Mouse (Mus musculus): ENCODE measurements at regions not wholly inside any gene's neighbourhood (a gene's known extent, or its start where the extent isn't known, plus 50 kb on each side); places are given as distances from the start of the nearest gene placed in this dataset.
"Not testable (repeated sequence)": the region's sequence is repeated elsewhere in the genome, so short reads cannot be mapped to it uniquely, and the experiment has no call there.

- H3K36me3 ChIP-seq, result no peaks in the 10 kb centered on the region
- no peak overlapping the region for H3K4me3 ChIP-seq (replicated peaks)
- no peaks in the 10 kb centered on the region for H3K4me1 ChIP-seq
- no peaks in the 10 kb centered on the region for H3K27me3 ChIP-seq
- ATAC-seq (replicated peaks; ENCODE audit: low FRiP score), result no peak
- H3K27ac ChIP-seq, result no peak overlapping the region
- H3K9ac ChIP-seq, result no peak overlapping the region
- 75% methylated on average over 6 of the region's 6 CpGs for WGBS
- H3K9me3 ChIP-seq (replicated peaks), result no peaks in the 10 kb centered on the region
- H3K4me2 ChIP-seq, result no peak overlapping the region
Measured at GRCm38 (mm10) chr10:118960076-118960475, 90.1 kb upstream of the Dyrk2 start.

- 83% methylated on average over 8 of the region's 8 CpGs for WGBS
Measured at GRCm38 (mm10) chr10:118959623-118960022, 89.6 kb upstream of the Dyrk2 start.

GRCm38 (mm10) chr10:118956352-118956751, 86.3 kb upstream of the Dyrk2 start:
- WGBS, result 80% methylated on average over 9 of the region's 9 CpGs
- Histone ChIP-seq H3K9me3 (replicated peaks) (no peaks in the 10 kb centered on the region), H3K27me3 (no peaks in the 10 kb centered on the region), H3K4me2 (no peak overlapping the region), H3K9ac (no peak overlapping the region), H3K4me1 (no peaks in the 10 kb centered on the region), H3K4me3 (replicated peaks) (no peak overlapping the region), H3K27ac (no peak overlapping the region), H3K36me3 (no peaks in the 10 kb centered on the region)
- no peak for ATAC-seq (replicated peaks; ENCODE audit: low FRiP score)

More at GRCm38 (mm10) chr10:118959623-118960022, 89.6 kb upstream of the Dyrk2 start:
- Histone ChIP-seq H3K4me3 (replicated peaks) (no peak overlapping the region), H3K9ac (no peak overlapping the region), H3K27me3 (no peaks in the 10 kb centered on the region), H3K36me3 (no peaks in the 10 kb centered on the region), H3K9me3 (replicated peaks) (no peaks in the 10 kb centered on the region), H3K4me1 (no peaks in the 10 kb centered on the region), H3K27ac (no peak overlapping the region), H3K4me2 (no peak overlapping the region)
- no peak for ATAC-seq (replicated peaks; ENCODE audit: low FRiP score)

GRCm38 (mm10) chr10:118953440-118953839, 83.4 kb upstream of the Dyrk2 start:
- Histone ChIP-seq H3K4me2 (no peak overlapping the region), H3K4me3 (replicated peaks) (no peak overlapping the region), H3K9me3 (replicated peaks) (no peaks in the 10 kb centered on the region), H3K9ac (no peak overlapping the region), H3K36me3 (no peaks in the 10 kb centered on the region), H3K4me1 (no peaks in the 10 kb centered on the region), H3K27ac (no peak overlapping the region), H3K27me3 (no peaks in the 10 kb centered on the region)
- no peak for ATAC-seq (replicated peaks; ENCODE audit: low FRiP score)
- 90% methylated on average over 6 of the region's 6 CpGs for WGBS

GRCm38 (mm10) chr10:118952756-118953155, 82.7 kb upstream of the Dyrk2 start:
- no peak overlapping the region for H3K4me3 ChIP-seq (replicated peaks)
- no peak overlapping the region for H3K4me2 ChIP-seq
- 89% methylated on average over 9 of the region's 9 CpGs for WGBS
- no peaks in the 10 kb centered on the region for H3K27me3 ChIP-seq
- H3K9ac ChIP-seq, result no peak overlapping the region
- no peaks in the 10 kb centered on the region for H3K9me3 ChIP-seq (replicated peaks)
- no peak for ATAC-seq (replicated peaks; ENCODE audit: low FRiP score)
- H3K27ac ChIP-seq, result no peak overlapping the region
- no peaks in the 10 kb centered on the region for H3K36me3 ChIP-seq
- no peaks in the 10 kb centered on the region for H3K4me1 ChIP-seq

- H3K27me3 ChIP-seq, result no peaks in the 10 kb centered on the region
- peak overlapping the region; percentile 2; the same call in 1 of the 2 replicates for H3K4me2 ChIP-seq
- peaks cover 10% of the 10 kb centered on the region for H3K4me1 ChIP-seq
- WGBS, result 37% methylated on average over 6 of the region's 6 CpGs
- H3K27ac ChIP-seq, result no peak overlapping the region
- peak; percentile 46 for ATAC-seq (replicated peaks; ENCODE audit: low FRiP score)
- H3K9ac ChIP-seq, result no peak overlapping the region
- no peak overlapping the region for H3K4me3 ChIP-seq (replicated peaks)
- H3K9me3 ChIP-seq (replicated peaks), result no peaks in the 10 kb centered on the region
- H3K36me3 ChIP-seq, result no peaks in the 10 kb centered on the region
Measured at GRCm38 (mm10) chr10:118947724-118948123, 77.7 kb upstream of the Dyrk2 start.

- ATAC-seq (replicated peaks; ENCODE audit: low FRiP score), result 0 out of 2 replicates have a peak, but pooled peaks have one; percentile 46
- 36% methylated on average over 9 of the region's 9 CpGs for WGBS
- no peak overlapping the region for H3K4me3 ChIP-seq (replicated peaks)
Measured at GRCm38 (mm10) chr10:118947016-118947674, 77.1 kb upstream of the Dyrk2 start.

GRCm38 (mm10) chr10:118927316-118927715, 57.3 kb upstream of the Dyrk2 start:
- H3K4me1 ChIP-seq, result peaks cover 6% of the 10 kb centered on the region; the same call in 1 of the 2 replicates
- no peak overlapping the region for H3K4me3 ChIP-seq (replicated peaks)
- no peak overlapping the region for H3K9ac ChIP-seq
- H3K27me3 ChIP-seq, result peaks cover 12% of the 10 kb centered on the region; the same call in 1 of the 2 replicates
- H3K4me2 ChIP-seq, result no peak overlapping the region
- no peak for ATAC-seq (replicated peaks; ENCODE audit: low FRiP score)
- H3K36me3 ChIP-seq, result no peaks in the 10 kb centered on the region
- no peak overlapping the region for H3K27ac ChIP-seq
- peaks cover 3% of the 10 kb centered on the region; the same call in 1 of the 2 replicates for H3K9me3 ChIP-seq (replicated peaks)
- WGBS, result 78% methylated on average over 12 of the region's 12 CpGs

More at GRCm38 (mm10) chr10:118947016-118947674, 77.1 kb upstream of the Dyrk2 start:
- Histone ChIP-seq H3K9me3 (replicated peaks) (no peaks in the 10 kb centered on the region), H3K9ac (no peak overlapping the region), H3K36me3 (no peaks in the 10 kb centered on the region), H3K27me3 (no peaks in the 10 kb centered on the region), H3K4me2 (peak overlapping the region; percentile 2; the same call in 1 of the 2 replicates), H3K27ac (no peak overlapping the region), H3K4me1 (peaks cover 10% of the 10 kb centered on the region)

- ATAC-seq (replicated peaks; ENCODE audit: low FRiP score), result 0 out of 2 replicates have a peak, but pooled peaks have one; percentile 22
- Histone ChIP-seq H3K4me3 (replicated peaks) (no peak overlapping the region), H3K27me3 (peaks cover 16% of the 10 kb centered on the region; the same call in 1 of the 2 replicates), H3K36me3 (no peaks in the 10 kb centered on the region), H3K9ac (no peak overlapping the region), H3K27ac (no peak overlapping the region), H3K9me3 (replicated peaks) (no peaks in the 10 kb centered on the region), H3K4me1 (peaks cover 6% of the 10 kb centered on the region; the same call in 1 of the 2 replicates), H3K4me2 (no peak overlapping the region)
- 54% methylated on average over 15 of the region's 15 CpGs for WGBS
Measured at GRCm38 (mm10) chr10:118923473-118924185, 53.6 kb upstream of the Dyrk2 start.

GRCm38 (mm10) chr10:118922120-118922519, 52.1 kb upstream of the Dyrk2 start:
- H3K27ac ChIP-seq; ATAC-seq (replicated peaks; ENCODE audit: low FRiP score); H3K36me3 ChIP-seq; H3K4me1 ChIP-seq; H3K4me3 ChIP-seq (replicated peaks); H3K4me2 ChIP-seq; H3K9ac ChIP-seq; H3K9me3 ChIP-seq (replicated peaks): not testable (repeated sequence)
- H3K27me3 ChIP-seq, result peaks cover 16% of the 10 kb centered on the region; the same call in 1 of the 2 replicates

Data from kidney, embryonic 15.5 days (tissue).